Mouse (Mus musculus): ENCODE measurements at regions not wholly inside any gene's neighbourhood (a gene's known extent, or its start where the extent isn't known, plus 50 kb on each side); places are given as distances from the start of the nearest gene placed in this dataset.

DNA sequence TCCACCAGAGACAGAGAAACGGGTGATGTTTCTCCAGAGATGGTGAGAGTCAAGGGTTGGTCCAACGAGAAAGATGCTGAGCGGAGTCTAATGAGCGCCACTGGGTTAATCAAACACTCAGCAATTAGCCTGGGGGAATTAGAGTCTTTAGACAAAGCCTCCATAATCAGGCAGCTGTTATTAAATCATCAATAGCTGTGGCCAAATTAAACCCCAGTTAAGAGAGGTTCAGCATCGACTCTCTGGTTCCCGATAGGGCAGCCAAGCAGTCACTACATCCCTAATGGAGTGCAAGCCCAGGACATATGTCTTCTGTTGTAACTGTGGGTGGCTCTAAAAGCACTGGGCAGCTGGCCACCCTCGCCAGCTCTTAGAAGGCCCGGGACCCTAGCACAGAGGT is 216.9 kb downstream of the Cryba4 start:
- DNase-seq = no peak

DNA sequence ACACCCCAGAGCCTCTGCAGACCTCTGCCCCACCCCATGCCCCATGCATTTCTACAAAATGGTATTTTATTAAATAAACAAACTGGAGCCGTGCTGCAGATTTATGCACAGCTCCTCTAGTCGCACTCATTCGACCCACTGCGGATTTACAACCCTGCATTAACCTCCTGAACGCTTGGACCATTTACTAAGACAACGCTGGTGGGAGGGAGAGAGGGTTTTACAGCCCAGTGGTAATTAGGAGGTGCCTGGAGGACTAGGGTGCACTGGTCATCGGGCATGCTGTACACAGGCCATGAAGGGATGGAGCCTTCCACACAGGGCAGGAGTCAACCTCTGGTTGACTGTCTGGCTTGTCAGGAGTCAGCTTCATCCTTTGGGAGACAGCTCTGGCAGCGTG is 215.2 kb downstream of the Cryba4 start:
- DNase-seq = no peak

DNA sequence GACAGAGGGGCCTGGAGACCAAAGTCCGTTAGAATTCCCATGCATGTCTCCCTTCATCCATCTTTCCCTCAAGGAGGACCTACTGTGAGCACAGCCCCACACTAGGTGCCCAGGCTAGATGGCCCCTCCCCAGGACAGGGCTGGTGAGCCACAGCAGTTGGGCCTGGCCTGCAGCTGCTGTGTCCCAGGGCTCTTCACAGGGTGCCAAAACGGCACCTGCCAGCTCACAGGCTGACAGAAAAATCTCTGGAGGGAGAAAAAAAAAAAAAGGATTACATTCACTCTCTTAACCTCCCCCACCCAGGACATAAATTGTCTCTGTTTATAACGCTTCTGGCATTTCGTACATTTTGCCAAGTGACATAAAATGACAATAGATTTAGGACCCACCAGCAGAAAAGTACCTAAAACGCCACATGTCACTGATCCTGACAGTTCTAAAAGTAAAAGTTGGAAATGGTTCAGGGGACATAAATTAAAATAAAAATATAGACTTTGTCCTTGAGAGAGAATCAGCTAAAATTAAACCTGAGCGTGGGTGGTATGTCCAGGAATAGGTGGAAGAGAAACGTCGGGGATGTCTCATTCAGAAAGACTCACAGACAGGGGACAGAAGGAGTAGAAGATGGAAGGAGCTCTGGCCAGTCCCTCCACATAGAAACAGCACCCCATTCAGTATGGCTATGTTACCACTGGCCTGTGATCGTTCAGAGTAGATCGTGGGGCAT is 212.5 kb downstream of the Cryba4 start:
- DNase-seq = no peak

DNA sequence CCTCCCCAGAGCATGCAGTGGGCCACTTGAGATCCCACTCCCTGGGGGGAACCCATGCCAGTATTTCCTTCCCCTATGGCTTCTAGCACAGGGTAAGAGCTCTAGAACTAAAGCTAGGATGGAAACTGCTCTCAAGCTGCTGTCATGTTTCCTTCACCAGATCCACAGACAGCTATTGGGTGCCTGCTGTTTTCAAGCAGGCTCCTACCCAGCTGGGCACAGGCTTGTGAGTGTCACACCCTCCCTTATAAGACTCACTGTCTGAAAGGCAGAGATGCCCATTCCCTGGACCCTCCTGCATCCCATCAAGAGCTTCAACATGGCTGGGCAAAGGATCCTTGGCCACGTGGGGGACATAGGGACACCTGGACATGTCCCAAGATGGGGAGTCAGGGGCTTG is 211.6 kb downstream of the Cryba4 start:
- no peak for DNase-seq

DNA sequence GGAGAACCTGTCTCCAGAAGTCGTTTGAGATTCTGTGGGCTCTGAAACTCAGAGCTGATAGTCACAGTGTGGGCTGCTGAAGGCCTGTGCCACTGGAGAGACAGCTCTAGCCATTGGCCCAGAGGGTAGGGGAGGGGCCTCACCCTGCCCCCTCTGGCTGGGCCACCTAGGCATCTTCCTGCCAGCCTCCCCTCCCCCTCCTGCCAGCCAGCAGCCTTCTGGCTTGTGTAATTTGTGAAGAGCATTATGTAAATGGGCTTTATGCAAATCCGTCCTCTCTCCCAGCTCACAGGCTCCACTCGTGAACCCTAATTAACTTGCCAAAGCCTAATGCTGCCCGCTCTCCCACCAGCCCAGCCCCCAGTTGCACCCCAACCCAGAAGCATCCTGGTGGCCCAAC is 211.0 kb downstream of the Cryba4 start:
- no peak for DNase-seq

DNA sequence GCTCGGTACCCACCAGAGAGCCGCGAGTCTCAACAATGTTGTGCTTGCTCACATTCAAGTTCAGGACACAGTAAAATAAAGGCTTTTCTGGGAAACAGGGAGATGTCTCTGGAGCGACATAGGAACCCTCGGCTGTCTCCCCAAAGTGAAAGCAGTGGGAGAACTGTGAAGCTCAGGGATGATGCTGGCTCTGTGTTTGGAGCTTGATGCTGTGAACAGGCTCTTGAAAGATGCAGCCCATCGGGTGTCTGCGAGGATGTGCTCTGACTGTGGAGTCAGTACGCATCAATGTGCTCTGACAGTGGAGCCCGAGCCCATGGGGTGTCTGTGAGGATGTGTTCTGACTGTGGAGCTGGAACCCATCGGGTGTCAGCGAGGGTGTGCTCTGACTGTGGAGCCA is 210.1 kb downstream of the Cryba4 start:
- DNase-seq = no peak

DNA sequence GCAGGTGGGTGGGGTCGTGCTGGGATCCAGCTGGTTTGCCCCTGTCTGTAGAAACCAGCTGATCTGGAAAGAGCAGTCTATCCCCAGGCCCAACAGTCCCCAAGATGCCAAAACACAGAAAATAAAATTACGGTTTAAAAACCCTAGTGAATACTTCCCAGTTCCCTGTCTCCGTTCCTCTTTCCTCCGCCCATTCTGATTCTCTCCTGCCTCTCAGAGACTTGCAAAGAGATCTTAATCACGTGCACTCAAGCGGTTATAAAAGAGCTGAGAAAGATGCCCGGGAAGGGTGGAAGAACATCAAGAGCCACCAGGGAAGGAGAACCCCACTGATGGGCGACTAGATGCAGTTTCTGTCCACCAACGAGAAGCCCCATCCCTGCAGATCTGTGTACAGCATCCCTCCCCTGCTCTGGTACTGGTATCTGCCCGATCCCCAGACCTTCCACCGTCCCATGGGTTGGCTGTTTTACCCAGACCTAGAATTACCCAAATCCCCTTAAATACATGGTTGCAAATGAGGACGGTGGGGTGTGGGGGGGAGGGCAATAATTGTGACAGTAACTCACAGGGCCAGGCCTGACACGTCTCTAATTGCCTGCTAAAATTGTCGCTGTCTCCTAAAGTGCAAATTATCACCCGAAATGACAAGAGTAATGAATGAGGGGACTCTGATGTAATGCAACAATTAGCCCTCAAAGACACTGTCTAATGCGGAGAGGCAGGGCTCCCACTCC is 202.1 kb downstream of the Cryba4 start:
- no peak for DNase-seq

DNA sequence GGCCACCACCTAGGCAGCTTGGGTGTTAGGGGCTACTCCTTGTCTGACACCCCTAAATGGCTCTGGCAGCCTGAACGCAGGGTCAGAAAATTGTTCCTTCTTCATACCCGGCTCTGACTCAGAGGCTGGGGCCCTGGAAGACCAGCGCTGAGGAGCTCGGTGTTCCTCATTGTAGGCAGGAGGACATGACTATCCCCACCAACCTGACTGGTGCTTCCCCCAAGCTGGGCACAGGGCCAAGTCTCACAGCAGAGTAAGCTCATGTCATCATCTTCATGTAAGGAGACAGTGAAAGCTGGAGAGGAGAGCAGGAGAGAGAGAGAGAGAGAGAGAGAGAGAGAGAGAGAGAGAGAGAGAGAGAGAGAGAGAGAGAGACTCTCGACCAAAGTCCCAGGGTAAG is 201.4 kb downstream of the Cryba4 start:
- DNase-seq = no peak

DNA sequence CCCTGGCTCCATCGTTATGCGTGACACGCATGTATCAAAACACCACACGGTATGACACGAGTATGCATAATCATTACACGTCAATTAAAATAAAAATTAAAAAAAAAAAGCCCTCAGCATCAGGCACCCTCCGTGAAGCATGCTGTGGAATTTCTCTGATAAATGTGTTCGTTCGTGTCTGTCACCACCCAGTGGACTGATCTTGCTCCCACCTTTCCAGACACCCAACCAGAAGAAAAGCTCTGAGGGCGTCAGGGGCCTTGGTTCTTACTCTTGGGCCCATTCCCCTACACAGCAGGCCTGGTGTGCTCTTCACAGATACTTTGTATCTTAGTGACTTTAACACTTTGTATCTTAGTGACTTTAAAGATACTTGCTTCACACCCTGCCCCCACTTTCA is 200.5 kb downstream of the Cryba4 start:
- no peak for DNase-seq

DNA sequence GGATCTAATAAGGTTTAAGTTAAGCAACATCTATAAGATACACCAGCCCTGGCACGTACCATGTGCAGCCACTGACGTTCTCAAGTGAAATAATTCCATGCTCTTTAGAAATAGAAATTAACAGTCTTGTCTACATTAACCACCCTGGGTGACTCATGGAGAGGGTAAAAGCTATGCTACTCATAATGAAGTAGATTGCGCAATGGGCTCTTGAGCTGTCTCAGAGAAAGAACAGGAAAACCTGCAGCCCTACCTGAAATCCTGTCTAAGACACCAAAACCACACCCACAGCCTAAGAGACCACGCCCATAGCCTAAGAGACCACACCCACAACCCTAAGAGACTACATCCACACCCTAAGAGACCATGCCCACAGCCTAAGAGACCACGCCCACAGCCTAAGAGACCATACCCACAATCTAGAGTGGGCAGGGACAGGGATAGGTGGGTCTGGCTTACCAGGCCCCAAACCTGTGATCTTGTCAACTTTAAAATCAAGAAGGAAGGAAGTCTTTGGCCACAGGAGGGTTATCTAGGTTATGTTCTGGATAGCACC is 198.6 kb downstream of the Cryba4 start:
- DNase-seq = no peak

DNA sequence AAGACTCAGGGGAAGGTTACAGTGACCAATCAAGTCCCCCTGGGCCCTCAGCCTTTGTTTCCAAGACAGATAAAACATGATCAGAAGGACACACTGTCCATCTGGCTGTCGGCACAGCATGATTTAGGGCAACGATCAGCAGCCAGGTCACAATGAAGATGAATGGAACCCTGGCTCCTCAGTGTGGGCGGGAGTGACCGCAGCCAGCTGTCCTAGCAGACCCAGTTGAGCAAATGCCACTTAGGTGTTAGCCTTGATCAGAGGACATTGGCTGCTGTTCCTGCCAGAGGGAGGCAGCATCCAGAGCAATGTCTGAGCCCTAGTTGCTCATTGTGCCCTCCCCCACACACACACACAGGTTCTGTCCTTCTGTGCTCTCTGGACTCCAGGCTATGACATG is 197.3 kb downstream of the Cryba4 start:
- DNase-seq = no peak

DNA sequence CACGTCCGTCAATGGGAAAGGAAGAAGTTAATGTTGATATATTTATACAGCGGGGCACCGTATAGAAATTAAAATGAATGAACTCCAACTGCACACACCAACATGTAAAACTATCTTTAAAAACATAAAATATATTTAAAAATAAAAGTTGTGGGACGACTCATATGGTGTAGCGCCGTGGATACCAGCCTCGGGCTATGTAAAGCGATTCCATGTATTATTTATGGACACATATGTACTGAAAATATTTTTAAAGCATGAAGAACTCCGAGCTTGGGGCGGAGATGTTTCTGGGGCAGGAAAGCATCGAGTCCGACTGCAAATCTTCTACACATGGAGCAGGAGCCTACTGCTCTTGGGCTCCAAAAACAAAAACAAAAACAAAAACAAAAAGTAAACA is 182.4 kb downstream of the Cryba4 start:
- no peak for DNase-seq

DNA sequence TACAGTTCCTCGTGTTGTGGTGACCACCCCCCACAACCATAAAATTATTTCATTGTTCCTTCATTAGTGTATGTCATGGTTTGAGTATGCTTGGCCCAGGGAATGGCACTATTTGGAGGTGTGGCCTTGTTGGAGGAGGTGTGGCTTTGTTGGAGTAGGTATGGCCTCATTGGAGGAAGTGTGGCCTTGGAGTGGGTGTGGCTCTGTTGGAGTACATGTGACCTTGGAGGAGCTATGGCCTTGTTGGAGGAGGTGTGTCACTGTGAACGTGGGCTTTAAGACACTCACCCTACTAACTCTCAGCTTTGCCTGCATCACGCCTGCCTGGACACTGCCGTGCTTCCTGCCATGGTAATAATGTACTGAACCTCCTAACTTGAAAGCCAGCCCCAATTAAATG is 179.9 kb downstream of the Cryba4 start:
- DNase-seq = no peak

DNA sequence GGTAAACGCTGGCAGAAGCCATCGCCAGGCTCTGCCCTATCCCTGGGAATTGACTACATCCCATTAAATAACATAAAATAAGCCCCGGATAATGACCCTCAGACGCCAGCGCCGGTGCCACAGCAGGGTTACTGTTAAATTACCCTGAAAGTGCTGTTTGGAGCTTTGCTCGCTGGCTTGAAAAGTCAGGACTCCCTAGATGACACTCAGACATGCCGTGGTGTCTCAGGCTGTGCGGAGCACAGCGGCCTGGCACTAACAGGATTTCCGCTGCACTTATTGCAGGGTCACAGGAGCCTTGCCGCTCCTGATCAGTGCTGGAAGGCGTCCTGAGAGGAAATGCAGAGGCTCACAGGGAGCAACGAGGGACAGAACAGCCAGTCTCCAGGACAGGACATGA is 175.2 kb downstream of the Cryba4 start:
- no peak for DNase-seq

DNA sequence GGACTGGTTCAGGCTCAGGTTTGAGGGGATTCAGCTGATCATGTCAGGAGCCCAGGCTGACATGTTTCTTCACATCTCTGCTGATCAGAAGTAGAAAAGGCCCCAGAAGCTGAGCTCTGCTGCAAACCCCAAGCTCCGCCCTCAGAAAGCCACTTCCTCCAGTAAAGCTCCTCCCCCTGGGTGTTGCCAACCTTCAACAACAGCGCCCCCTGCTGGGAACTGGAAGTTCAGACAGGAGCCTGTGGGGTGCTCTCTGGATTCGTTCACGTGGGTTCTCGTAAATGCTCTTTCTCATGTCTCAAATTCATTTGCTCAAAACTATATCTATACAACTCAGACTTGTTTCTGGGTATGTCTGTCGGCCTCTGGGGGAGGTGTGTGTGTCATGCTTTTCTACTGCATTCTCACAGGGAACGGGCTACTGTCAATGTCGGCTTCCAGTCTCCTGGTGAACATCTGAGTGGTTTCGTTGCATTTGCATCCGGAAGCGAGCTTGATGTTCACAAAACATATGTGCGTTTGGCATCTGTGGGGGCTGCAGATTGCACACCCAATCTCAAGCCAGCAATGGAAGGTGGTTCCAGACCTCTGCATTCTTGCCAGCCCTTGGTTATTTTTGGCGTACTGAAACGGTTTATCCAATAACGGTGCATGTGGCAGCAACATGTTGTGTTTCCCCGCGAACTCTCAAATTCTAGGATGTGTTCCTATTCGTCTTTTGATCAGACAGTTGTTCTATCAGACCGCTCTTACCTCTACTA is 174.3 kb downstream of the Cryba4 start:
- no peak for DNase-seq

DNA sequence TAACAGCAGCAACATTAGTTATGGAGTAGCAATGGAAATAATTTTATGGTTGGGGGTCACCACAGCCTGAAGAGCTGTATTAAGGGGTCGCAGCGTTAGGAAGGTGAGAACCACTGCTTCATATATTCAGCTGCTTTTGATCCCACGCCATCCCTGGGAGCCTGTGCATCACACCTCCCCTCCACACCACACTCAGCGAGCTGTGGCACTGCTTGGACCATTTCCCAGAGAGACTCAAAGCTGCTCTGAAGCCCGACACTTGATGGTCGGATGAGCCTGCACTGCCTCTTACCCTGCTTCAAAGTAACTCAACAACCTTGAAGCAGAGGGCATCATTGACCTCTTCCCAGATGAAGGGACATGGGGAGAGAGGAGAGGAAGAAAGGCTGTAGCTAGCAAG is 171.3 kb downstream of the Cryba4 start:
- DNase-seq = no peak

DNA sequence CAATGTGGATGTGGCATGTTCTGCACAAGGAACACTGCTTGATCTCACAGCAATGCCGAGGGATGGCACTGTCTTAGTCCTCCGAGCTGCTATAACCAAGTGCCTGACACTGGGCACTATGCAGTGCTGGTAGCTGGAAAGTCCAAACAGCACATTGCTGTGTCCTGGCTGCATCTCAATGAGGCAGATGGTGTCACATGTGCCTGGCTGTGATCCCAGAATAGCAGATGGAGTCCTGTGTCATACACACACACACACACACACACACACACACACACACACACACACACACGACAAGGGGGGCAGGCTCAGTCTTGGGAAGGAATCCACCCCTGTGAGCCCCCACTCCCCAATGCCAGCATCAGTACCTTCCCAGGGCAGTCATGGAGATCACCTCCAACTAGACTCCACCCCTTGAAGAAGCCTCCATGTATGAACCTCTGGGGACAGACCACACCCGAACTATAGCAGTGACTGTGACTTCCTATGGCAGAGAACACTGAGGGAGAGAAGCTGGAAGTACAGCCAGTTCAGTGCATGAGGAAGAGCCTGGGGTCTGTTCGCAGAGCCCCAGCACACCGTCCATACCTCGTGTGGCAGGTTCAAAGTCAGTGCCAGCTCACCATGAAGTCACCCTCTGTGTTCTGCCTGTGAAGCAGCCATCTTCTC is 160.3 kb downstream of the Cryba4 start:
- DNase-seq = peak; percentile 37 to 54

DNA sequence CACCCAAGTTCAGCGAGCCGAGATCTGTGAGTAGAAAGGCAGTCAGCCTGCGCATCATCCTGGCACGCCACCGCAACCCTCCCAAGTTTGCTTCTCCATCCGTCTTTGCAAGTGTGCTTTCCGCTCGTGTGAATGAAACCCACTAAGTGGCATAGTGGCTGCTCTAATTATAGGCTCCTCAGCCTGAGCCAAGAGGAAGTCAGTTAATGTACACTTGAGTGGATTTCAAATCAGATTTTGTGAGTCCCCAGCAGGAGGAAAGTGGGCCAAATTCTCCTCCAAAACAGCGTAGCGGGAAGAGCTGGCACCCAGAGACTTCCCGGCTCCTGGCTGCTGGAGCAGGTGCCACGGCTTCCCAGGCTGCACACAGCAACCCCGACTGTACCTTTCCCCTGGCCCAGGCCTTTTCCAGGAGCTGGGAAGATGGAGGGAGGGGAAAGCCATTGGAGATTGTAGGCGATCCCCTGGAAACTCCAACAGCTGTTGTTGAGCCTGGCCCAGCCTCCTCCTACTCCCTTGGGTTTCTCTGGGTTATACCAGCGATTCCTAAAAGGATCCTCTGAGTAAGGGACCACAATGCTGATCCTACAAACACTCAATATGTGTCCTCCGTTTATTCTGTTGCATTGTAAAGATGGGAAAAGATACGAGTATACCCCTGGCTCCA is 158.3 kb downstream of the Cryba4 start:
- DNase-seq = peak; percentile 41 to 47

DNA sequence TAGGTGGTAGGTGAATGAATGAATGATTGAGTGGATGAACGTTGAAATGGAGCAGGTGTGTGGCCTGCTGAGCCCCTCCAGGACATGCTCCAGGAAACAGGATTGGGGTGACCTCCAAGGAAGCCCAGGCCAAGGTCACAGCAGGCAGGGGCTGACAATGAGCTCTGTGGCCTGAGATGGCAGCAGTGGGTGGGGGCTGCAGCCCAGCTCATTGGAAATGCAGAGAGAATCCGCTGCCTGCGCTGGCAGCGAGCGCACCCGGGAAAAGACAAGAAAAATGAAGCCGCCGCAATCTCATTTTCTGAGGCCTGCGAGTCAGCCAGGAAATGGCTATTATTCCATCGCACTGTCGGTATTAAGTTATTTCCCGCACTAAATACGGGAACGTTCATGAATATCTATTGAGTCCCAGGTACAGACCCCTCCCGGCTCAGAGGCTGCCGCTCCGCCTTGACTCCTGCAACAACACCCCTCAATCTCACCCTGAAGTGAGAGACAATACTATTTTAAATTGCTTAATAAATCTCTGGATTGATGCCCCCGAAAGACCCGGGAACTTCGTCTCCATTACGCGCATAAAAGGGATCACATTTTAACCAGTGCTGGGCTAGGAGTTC is 153.7 kb downstream of the Cryba4 start:
- no peak for DNase-seq

DNA sequence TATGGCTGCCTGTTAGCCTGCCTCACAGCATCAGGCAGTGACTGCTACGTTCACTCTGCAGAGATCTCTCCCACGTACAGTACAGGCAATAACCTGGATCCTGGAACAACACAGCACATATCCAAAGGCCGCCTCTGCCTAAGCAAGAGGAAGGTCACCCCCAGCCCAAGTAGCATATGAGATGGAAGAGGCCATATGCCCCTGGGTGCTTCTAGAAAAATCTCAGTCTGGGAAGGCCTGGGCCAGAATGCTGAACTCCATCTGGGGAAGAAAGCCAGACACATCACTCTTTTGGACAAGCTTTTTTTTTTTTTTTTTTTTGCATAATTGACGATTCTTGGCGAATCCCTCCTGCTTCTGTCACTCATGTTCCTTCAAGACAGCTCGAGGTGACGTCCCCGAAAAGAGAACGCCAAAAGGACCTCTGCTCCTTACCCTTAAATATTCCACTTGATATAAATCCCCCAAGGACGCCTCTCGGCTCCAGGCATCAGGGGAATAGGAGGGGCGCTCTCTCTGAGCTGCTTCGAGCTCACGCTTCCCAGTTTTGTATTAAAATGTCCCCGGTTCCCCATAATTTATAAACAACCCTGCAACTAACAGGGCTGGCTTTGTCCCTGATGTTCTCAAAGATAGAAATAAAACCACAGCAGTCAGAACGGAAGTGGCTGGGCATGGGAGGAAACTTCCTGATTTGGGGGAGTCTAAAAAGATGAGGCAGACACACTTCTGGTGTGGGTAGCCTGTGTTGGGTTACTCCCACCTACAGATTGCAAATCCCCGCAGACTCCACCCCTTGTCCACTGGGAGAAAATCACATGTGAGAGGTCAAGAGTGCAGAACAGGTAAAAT is 150.4 kb downstream of the Cryba4 start:
- DNase-seq = no peak

All from cerebellum, adult 18-20 months (tissue).